Mouse (Mus musculus) testis, adult 2 months (tissue): ENCODE data around the gene Nbas. TPM values are rescaled to one million over a fixed set of nuclear protein-coding genes. Genes with fewer than 3 reads are reported as not detected.

Experiments
- H3K27ac ChIP-seq: fragments of 200-500 bp; 2 replicates; pipeline ENCODE4 v1.5.1; 2012; ENCODE audit warnings: low read depth, low read length; ENCODE audit not compliant: control insufficient read depth, insufficient read depth
- H3K27me3 ChIP-seq: fragments of 200-500 bp; 2 replicates; pipeline ENCODE4 v1.6.1; 2012; ENCODE audit warnings: mild to moderate bottlenecking, low read length, moderate library complexity; ENCODE audit not compliant: control insufficient read depth, insufficient read depth
- H3K36me3 ChIP-seq: fragments of 200-500 bp; 2 replicates; pipeline ENCODE4 v1.6.1; 2012; ENCODE audit warnings: mild to moderate bottlenecking, low read length; ENCODE audit not compliant: control insufficient read depth, insufficient read depth
- H3K4me1 ChIP-seq: fragments of 200-500 bp; 2 replicates; pipeline ENCODE4 v1.6.1; 2012; ENCODE audit warnings: low read length; ENCODE audit not compliant: control insufficient read depth, insufficient read depth
- H3K4me3 ChIP-seq: fragments of 200-500 bp; 2 replicates; pipeline ENCODE4 v1.5.1; 2012; ENCODE audit warnings: low read depth, mild to moderate bottlenecking, low read length, moderate library complexity, mixed read lengths; ENCODE audit not compliant: control insufficient read depth
- CTCF ChIP-seq: fragments of 200-500 bp; IDR thresholded peaks from 2 replicates; pipeline ENCODE4 v1.5.1; 2012; ENCODE audit warnings: low read depth, mild to moderate bottlenecking, inconsistent platforms, low read length, moderate library complexity; ENCODE audit not compliant: control insufficient read depth, insufficient read depth, insufficient replicate concordance
- POLR2A ChIP-seq: fragments of 200-500 bp; IDR thresholded peaks from 2 replicates; pipeline ENCODE4 v1.6.1; 2012; ENCODE audit warnings: low read depth, mild to moderate bottlenecking, inconsistent platforms, low read length, moderate library complexity; ENCODE audit not compliant: control insufficient read depth
- polyA plus RNA-seq: library from polyadenylated mRNA; depleted of rRNA; stranded (reverse); fragments of >200 nt; gene quantifications from 2 replicates; pipeline ENCODE4 v1.2.3, GENCODE M21; 2012; rRNA removed

Nbas gene
- polyA plus RNA-seq, 1 experiment, result 74.2 TPM

- no peaks in the 10 kb centered on the region for H3K27me3 ChIP-seq
- H3K36me3 ChIP-seq, result no peaks in the 10 kb centered on the region
- no peak overlapping the region for H3K4me3 ChIP-seq
- no peak overlapping the region for H3K27ac ChIP-seq
- TF ChIP-seq POLR2A (no peak), CTCF (peak; percentile 62; the same call in 1 of the 2 replicates)
- no peaks in the 10 kb centered on the region for H3K4me1 ChIP-seq
Observed at GRCm38 (mm10) chr12:13626803-13627706, 358.1 kb downstream of the Nbas start.

Other genes starting within 250 kb of the Nbas start
- gene Ddx1, start 19.9 kb upstream of the Nbas start, polyA plus RNA-seq, result 31.4 and 39.6 TPM in 2 replicates